Mouse (Mus musculus) right cerebral cortex, adult 2 months (tissue): ENCODE measurements around the gene Zfy1.
"Not testable (repeated sequence)": the region's sequence is repeated elsewhere in the genome, so short reads cannot be mapped to it uniquely, and the experiment has no call there.

ENCODE experiments used
- DNase-seq, 2 experiments: peaks; one replicate each; pipeline ENCODE4 v3.0.0; 2021 to 2022; ENCODE audit warnings: low spot score in 2 of 2

Gene Zfy1

DNA sequence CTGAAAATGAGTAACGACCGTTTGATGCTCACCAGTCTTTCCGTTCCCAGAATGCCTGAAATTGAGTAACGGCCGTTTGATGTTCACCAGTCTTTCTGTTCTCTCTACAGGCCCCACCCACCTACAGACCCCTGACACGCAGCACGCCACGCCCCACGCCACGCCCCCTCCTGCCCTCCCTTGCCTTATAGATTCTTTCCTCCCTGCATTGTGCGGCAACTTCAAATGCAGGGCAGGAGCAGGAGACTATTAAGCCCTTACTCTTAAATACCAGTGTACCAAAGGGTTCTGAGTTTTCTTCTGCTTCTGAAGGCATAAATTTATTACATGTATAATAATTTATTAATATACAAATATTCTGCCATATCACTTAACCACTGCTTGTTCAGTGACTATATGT is at the start of gene Zfy1:
Zfy1 (minus strand) TSS at position 101 of the 400 bp plus-strand sequence.
- not testable (repeated sequence) for DNase-seq

DNA sequence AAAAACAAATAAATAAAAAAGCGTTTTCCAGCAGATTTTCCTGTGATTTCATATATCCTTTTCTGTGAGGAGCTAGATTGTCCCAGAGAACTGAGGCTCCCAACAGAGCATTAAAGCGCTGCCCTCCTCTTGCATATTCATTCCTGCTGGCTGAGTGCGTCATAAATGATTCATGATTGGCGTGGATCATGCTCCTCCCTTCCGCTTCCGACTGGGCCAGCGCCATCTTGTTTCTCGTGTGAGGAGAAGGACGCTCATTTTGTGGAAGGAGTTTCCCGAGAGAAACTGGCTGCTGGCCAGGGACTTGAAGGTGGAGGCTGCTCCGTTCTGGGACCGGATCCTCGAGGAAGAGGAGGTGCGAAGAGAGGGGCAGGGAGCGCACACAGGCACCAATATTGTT is 21.2 kb upstream of the Zfy1 start, which contains the start of gene Uba1y:
Uba1y (plus strand) TSS at position 254 of the 400 bp plus-strand sequence.
- no peak for DNase-seq

DNA sequence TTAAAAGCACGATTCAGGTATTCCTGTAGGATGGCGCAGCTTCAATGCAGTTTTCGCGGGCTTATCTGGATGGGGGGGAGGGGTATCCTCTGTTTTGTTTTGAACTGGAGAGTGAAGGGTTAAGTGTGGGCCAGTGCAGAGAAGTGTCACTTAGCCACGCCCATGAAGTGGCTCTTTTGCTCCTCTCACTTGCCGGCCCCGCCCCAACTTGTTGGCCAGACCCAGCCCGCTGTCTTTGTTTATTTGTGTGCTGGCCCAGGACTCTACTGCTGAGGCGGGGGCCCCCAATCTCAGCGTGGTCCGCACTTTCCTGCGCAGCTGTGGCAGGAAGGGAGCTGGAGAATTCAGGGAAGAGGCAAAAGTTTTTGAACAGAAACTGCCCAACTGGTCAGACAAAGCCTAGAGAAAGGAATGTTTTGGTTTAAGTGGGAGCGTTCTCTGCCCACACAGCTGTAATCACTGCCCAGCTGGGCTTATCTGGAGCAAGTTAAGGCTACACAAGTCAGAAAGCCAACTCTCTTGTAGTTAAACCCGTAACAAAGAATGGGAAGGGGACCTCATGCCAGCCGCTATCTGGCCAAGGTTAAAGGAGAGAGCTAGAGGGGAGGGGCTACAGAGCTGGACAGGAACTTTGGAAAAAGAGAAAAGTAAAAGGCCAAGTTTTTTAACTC is 11.9 kb upstream of the Zfy1 start:
- no peak for DNase-seq
